Mouse (Mus musculus): ENCODE results near the gene Rpl29.
A peak's percentile ranks its signal among the peaks of the same experiment; 100 is the strongest.

The Rpl29 gene

GRCm38 (mm10) chr9:106417841-106418625, 11.2 kb upstream of the Rpl29 start:
- DNase-seq (ENCODE audit: low spot score in 2 of 2) = peak; percentile 53 to 78

DNA sequence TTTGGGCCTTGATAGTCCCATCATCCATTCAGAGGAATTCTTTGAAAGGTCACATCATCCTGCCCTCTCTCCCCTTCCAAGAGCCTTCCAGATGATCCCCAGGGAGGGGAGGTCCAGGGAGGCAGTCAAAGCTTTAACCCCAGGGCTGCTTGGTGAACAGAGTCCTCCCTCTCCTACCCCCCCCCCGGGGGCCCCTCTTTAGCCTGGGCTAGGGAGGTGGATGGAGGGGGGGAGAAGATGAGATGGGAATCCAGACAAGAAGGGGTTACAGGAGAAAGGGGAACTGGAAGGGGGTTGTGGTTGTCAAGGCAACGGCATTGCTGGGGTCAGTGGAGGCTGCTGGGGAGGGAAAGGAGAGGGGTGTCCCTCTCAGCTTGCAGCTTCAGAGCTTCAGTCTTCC, 8.6 kb upstream of the Rpl29 start:
- DNase-seq (ENCODE audit: low spot score in 2 of 2) = no peak

DNA sequence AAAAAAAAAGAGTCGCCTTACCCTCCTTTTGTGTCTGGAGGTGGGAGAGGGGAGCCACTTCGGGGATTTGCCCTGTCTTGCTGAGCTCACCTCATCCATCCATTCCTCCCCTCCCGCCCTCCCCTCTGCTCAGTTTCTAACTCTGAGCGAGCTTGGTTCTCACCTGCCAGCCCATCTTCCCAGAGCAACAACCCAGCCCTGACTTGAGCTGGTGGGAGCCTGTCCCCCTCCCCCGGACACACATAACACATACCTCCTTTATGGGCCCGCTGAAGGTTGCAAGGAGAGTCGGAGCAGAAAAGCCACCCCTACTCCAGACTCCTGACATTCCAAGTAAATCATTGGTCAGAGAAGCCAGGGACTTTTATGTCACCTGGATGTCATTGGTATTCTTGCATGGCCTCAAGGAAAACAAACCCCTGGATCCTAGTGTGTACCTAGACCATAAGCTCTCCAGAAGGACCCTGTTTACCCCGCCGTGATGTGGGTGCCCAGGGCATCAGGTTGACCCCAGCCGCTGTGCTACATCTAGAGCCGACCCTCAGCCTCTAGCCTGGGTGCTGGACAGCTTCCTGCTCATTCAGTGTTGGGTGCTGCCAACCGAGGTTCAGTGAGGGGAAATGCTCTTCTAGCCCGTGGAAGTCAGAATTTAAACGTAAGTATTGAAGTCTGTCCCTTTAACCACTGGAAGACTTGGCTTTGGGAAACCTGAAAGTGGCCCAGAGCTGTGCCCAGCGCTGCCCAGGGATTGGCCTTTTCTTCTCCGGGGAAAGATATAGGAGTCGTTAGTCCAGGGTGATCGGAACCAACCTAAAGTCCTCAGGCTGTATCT, 8.0 kb upstream of the Rpl29 start:
- DNase-seq (ENCODE audit: low spot score in 2 of 2) = no peak

DNA sequence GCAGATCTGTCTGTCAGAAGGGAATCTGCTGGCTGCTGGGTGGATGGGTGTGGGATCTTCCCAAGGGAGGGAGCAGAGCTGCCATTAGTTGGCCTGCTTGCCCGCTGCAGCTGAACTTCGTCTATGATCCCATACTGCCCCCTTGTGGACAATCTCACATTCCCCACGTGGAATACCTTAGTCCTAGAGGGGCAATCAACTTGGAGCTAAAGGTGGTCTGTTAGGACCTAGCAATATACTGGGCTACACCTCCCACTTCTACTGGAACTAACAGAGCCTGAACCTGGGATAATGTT, 7.4 kb upstream of the Rpl29 start:
- DNase-seq (ENCODE audit: low spot score in 2 of 2) = peak; percentile 83 to 88

DNA sequence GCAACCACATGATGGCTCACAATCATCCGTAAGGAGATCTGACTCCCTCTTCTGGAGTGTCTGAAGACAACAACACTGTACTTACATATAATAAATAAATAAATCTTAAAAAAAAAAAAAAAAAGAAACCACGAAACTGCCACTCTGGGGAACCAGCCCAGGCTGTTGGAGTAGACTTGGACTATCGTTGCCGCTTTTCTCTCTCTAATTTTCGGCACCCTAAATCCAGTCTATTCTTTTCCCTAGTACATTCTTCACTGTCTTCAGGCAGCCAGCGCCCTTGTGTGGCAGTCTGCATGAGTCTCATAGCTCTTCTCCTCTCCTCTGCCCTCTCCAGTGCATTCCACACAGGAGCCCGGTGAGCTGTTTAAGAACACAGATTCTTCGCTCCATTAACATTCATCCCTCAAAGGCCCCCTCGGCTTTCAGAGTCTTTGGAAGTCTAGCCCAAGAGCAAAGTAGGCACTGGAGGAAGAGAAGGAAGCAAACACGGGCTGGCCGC, 484 bp upstream of the Rpl29 start:
- no peak for DNase-seq (ENCODE audit: low spot score in 2 of 2)

DNA sequence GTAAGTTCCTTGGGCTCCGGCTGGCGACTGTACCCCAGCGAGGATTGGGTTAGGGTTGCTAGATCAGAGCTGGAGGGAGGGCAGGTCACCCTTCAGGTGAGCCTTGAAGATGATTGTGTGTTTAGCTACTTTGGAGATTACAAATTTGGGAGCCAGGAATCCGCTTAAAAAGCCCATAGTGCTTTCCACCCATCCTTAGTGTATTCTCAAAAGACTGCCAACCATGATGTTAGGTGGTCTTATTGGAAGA, 686 bp downstream of the Rpl29 start:
- no peak for DNase-seq (ENCODE audit: low spot score in 2 of 2)

- DNase-seq (ENCODE audit: low spot score in 2 of 2) = no peak
These were observed 4.1 kb downstream of the Rpl29 start for GRCm38 (mm10) chr9:106433389-106433788.

DNA sequence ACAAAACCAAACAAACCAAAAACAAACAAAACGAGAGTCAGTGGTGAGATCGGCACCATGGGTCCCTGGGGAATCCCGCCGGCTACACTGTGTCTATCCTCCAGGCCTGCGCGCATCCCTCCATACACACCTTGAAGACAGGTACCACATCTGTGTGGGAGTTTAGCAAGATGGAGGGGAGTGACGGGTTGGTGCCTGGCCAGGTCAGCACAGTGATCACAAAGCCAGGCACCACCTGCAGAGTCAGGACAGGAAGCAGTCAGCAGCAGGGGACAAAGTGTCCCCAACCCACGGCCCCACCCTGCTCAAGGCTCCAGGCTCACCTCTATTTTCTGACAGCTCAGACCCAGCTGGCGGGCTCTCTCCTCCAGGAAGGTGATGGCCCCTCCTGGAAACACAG, 7.3 kb downstream of the Rpl29 start:
- no peak for DNase-seq (ENCODE audit: low spot score in 2 of 2)

GRCm38 (mm10) chr9:106442680-106443079, 13.4 kb downstream of the Rpl29 start:
- DNase-seq (ENCODE audit: low spot score in 2 of 2) = no peak

DNA sequence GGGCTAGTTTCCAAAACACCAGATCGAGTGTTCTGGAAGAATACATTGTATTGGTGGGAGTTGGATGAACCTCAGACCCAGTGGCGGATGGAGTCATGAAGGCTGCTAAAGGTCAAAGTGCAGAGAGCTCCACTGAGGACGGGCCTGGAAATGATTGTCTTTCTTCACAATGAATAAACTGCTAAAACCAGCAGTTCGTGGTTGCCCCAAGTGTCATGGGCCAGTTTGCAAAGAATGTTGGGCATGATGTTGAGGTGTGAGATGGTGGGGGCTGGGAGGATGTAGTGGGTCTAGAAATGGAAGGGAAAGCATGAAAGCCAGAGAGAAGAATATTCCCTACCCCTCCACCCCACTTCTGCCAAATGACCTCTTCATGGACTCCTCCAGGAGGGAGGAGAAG, 15.6 kb downstream of the Rpl29 start:
- DNase-seq (ENCODE audit: low spot score in 2 of 2) = no peak

- DNase-seq (ENCODE audit: low spot score in 2 of 2) = peak; percentile 67 to 88
These were observed 18.1 kb downstream of the Rpl29 start, which contains the start of the genes Abhd14b and Abhd14a for GRCm38 (mm10) chr9:106447348-106447747. Gene Abhd14b, plus strand, starts transcription at chr9:106447459. Gene Abhd14a, minus strand, starts transcription at chr9:106447678.

DNA sequence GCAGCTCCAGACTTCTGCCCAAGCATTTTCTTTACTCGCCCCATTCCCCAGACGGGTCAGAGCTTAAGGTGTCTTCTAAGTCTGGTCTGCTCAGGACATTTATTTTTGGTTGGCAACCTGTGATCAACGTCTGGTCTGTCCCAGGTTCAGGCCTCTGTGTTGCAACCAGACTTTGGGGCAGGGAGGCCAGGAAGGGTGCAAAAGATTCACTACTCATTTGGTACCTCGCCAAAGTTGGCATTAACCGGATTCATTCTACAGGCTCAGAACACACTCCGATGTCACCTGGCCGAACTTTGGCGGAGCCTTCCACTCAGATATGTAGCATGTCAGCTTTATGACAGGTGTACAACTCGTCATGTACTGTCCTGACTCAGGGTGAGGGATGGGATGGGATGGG, 18.7 kb downstream of the Rpl29 start:
- no peak for DNase-seq (ENCODE audit: low spot score in 2 of 2)

- DNase-seq (ENCODE audit: low spot score in 2 of 2) = peak in 1 of 2 experiments; percentile 69
These were observed 19.3 kb downstream of the Rpl29 start for GRCm38 (mm10) chr9:106448498-106449031.

GRCm38 (mm10) chr9:106449947-106450346, 20.7 kb downstream of the Rpl29 start:
- no peak for DNase-seq (ENCODE audit: low spot score in 2 of 2)

DNA sequence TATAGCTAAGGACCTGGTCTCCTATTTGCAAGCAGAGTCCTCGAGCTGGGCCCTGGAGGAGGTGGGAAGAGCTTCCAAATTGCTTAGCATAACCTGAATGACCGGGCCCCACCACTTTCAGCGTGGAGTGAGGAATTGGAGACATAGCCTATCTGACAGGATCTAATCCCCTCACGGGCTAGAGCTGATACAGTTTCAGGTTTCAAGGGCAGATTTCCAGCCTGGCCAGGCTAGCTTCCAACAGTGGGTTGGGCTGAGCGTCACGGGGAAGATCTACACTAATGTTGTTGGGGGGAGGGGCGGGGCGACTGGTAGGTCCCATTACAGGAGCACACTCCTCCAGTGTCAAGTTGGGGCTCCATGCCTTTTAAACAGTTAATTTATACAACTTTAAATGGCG, 21.4 kb downstream of the Rpl29 start:
- DNase-seq (ENCODE audit: low spot score in 2 of 2) = no peak

GRCm38 (mm10) chr9:106451298-106451697, 22.0 kb downstream of the Rpl29 start:
- DNase-seq (ENCODE audit: low spot score in 2 of 2) = no peak

DNA sequence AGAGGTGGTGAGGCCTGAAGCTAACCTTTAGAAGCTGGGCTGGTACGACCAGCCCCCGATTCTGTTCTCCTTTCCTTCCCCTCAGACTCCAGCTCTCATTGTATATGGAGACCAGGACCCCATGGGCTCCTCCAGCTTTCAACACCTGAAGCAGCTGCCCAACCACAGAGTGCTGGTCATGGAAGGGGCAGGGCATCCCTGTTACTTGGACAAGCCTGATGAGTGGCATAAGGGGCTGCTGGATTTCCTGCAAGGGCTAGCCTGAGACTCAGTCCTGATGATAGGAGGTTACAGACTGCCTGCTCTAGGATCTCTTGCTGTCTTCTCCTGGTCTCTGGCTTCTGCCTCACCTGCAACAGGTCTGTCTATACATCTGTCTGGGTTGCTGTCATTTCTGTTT, 22.6 kb downstream of the Rpl29 start:
- DNase-seq (ENCODE audit: low spot score in 2 of 2) = no peak

- DNase-seq (ENCODE audit: low spot score in 2 of 2) = no peak
These were observed 23.1 kb downstream of the Rpl29 start for GRCm38 (mm10) chr9:106452351-106452750.

DNA sequence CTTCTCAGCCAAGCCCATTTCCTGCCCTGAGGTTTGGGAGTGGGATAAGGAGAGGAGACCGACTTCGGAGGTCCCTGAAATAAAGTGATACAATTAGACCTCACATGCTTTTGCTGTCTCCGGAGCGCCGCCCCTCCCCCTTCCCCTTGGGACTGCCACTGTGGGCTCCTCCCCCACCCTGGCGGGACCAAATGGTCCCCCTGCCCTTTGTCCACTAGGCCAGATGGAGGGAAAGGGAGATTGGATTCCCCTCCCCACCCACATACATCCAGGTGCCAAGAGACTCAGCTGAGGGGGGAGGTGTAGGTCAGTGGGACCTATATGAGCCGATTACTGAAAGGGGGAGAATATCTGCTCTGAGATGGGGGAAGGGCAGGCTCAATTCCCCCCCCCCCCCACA, 23.6 kb downstream of the Rpl29 start:
- peak in 1 of 2 experiments; percentile 82 for DNase-seq (ENCODE audit: low spot score in 2 of 2)

GRCm38 (mm10) chr9:106453271-106454070, 24.2 kb downstream of the Rpl29 start, which contains the start of gene Pcbp4:
Gene Pcbp4, plus strand, starts transcription at chr9:106453291.
- peak in 1 of 2 experiments; percentile 67 for DNase-seq (ENCODE audit: low spot score in 2 of 2)

DNA sequence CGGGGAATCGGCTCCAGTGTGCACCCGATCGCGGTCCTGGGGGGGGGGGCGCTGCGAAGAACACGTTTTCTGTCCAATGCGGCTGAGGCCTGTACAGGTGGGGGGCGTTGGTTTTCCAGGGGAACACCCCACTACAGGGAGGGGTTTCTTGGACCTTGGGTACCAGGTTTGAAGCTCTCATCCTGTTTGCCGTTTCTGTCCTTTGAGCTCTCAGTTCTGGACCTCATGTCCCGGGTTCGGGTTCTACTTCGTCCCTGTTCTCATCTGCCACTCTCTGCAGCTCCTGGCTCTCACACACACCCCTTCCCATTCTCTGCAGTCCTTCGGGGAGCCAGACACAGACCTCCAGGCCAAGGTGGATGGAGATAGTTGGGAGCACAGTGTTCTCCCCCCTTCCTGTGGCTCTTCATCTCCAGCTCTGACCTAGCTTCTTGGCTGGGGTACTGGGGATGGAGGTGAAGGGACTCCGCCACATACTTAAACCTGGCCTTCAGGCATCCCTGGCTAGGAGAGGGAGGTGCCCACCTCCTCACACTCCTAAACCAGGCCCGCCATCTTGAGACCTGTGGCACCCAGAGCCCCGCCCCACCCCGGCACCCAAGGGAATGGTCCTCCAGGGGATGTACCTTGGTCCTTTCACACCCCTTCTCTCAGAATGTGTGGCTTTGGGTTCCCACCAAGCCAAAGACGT, 25.0 kb downstream of the Rpl29 start:
- no peak for DNase-seq (ENCODE audit: low spot score in 2 of 2)

Measured in cerebellum, postnatal 4 days (tissue).